Mouse (Mus musculus): ENCODE measurements around the gene D930020B18Rik.
A peak's percentile ranks its signal among the peaks of the same experiment; 100 is the strongest.

The D930020B18Rik gene

GRCm38 (mm10) chr10:121639573-121639972 is 1.8 kb upstream of the D930020B18Rik start:
- DNase-seq (ENCODE audit: extremely low read depth, low read depth), result no peak

GRCm38 (mm10) chr10:121640150-121640930 is 1.0 kb upstream of the D930020B18Rik start:
- DNase-seq (ENCODE audit: extremely low read depth, low read depth), result peak; percentile 82

- no peak for DNase-seq (ENCODE audit: extremely low read depth, low read depth)
Observed at GRCm38 (mm10) chr10:121640944-121641271, 480 bp upstream of the D930020B18Rik start.

- DNase-seq (ENCODE audit: extremely low read depth, low read depth), result no peak
Observed at GRCm38 (mm10) chr10:121642054-121642947, 913 bp downstream of the D930020B18Rik start.

GRCm38 (mm10) chr10:121646294-121646693 is 4.9 kb downstream of the D930020B18Rik start:
- DNase-seq (ENCODE audit: extremely low read depth, low read depth), result no peak

- no peak for DNase-seq (ENCODE audit: extremely low read depth, low read depth)
Observed at GRCm38 (mm10) chr10:121653079-121653478, 11.7 kb downstream of the D930020B18Rik start.

GRCm38 (mm10) chr10:121655907-121656306 is 14.5 kb downstream of the D930020B18Rik start:
- DNase-seq (ENCODE audit: extremely low read depth, low read depth), result no peak

GRCm38 (mm10) chr10:121662711-121663110 is 21.3 kb downstream of the D930020B18Rik start:
- DNase-seq (ENCODE audit: extremely low read depth, low read depth), result no peak

- DNase-seq (ENCODE audit: extremely low read depth, low read depth), result no peak
Observed at GRCm38 (mm10) chr10:121663599-121663998, 22.2 kb downstream of the D930020B18Rik start.

- no peak for DNase-seq (ENCODE audit: extremely low read depth, low read depth)
Observed at GRCm38 (mm10) chr10:121665631-121666145, 24.3 kb downstream of the D930020B18Rik start.

GRCm38 (mm10) chr10:121669103-121669502 is 27.7 kb downstream of the D930020B18Rik start:
- no peak for DNase-seq (ENCODE audit: extremely low read depth, low read depth)

- no peak for DNase-seq (ENCODE audit: extremely low read depth, low read depth)
Observed at GRCm38 (mm10) chr10:121677019-121677418, 35.6 kb downstream of the D930020B18Rik start.

- DNase-seq (ENCODE audit: extremely low read depth, low read depth), result no peak
Observed at GRCm38 (mm10) chr10:121680902-121681301, 39.5 kb downstream of the D930020B18Rik start.

- no peak for DNase-seq (ENCODE audit: extremely low read depth, low read depth)
Observed at GRCm38 (mm10) chr10:121682539-121682938, 41.2 kb downstream of the D930020B18Rik start.

- no peak for DNase-seq (ENCODE audit: extremely low read depth, low read depth)
Observed at GRCm38 (mm10) chr10:121686153-121686660, 44.8 kb downstream of the D930020B18Rik start.

- no peak for DNase-seq (ENCODE audit: extremely low read depth, low read depth)
Observed at GRCm38 (mm10) chr10:121687511-121687910, 46.1 kb downstream of the D930020B18Rik start.

- peak; percentile 22 for DNase-seq (ENCODE audit: extremely low read depth, low read depth)
Observed at GRCm38 (mm10) chr10:121689591-121690314, 48.4 kb downstream of the D930020B18Rik start.

GRCm38 (mm10) chr10:121692944-121693579 is 51.7 kb downstream of the D930020B18Rik start:
- DNase-seq (ENCODE audit: extremely low read depth, low read depth), result no peak

- DNase-seq (ENCODE audit: extremely low read depth, low read depth), result no peak
Observed at GRCm38 (mm10) chr10:121694567-121694966, 53.2 kb downstream of the D930020B18Rik start.
